Mouse (Mus musculus) layer of hippocampus, adult 2 months (tissue): Measurements from ENCODE around the gene Six5. TPM values are rescaled to one million over a fixed set of nuclear protein-coding genes. Genes with fewer than 3 reads are reported as not detected.

ENCODE experiments used
- DNase-seq, 2 experiments: peaks; one replicate each; pipeline ENCODE4 v3.0.0; 2022; ENCODE audit warnings: low spot score in 2 of 2
- H3K27ac ChIP-seq: fragments of 200-600 bp; 2 replicates; pipeline ENCODE4 v1.8.1; 2022
- H3K4me3 ChIP-seq: fragments of 200-600 bp; 2 replicates; pipeline ENCODE4 v1.8.1; 2022; ENCODE audit warnings: mild to moderate bottlenecking
- CTCF ChIP-seq: fragments of 200-600 bp; conservative IDR thresholded peaks from 2 replicates; pipeline ENCODE4 v1.8.1; 2022; ENCODE audit warnings: antibody characterized with exemption, mild to moderate bottlenecking, moderate library complexity
- total RNA-seq, 2 experiments: library from RNA; stranded (reverse); gene quantifications; 2 replicates each; pipeline ENCODE4 v1.2.3; 2021

Six5 gene
- total RNA-seq, 2 experiments from 2014 or later, result 2.4 to 2.8 TPM

DNA sequence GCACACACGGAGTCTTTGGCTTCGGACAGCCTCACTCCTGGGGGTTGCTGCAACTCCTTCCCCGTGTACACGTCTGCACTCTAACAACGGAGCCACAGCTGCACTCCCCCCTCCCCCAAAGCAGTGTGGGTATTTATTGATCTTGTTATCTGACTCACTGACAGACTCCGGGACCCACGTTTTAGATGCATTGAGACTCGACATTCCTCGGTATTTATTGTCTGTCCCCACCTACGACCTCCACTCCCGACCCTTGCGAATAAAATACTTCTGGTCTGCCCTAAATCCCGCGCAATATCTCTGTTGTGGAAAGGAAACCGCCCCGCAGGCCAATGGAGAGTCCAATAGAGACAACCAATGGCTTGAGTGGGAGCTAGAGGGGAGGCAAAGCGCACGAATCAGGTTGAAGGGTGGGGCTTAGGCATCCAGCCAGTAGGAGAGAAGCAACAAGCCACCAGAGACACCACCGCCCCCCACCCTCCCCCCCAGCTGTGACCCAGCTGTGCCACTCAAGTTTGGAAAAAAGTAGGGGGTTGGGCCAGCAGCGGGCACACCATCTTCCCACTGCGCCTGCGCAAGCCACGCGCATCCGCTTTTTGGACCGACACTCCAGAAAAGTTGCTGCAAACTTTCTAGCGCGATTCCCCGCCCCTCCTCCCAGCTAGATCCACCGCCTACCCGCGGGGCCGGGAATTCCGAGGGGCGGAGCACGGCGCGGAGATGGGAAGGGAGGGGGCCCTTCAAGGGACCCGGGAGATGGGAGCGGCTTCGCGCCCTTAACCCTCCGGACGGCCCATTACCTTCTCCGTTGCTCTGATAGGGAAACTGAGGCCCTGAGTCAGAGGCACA is 633 bp upstream of the Six5 start:
- peak; percentile 77 to 79 for DNase-seq
- peak overlapping the region; percentile 87 for H3K27ac ChIP-seq
- TF ChIP-seq CTCF, result no peak

GRCm38 (mm10) chr7:19094826-19095750 is 694 bp downstream of the Six5 start:
- TF ChIP-seq CTCF, result 0 out of 2 replicates have a peak, but pooled peaks have one; percentile 10
- DNase-seq, result no peak
- H3K27ac ChIP-seq, result peak overlapping the region; percentile 87
- peak overlapping the region; percentile 63 for H3K4me3 ChIP-seq

More for the DNA sequence above, 633 bp upstream of the Six5 start:
- H3K4me3 ChIP-seq, result peak overlapping the region; percentile 63

- H3K4me3 ChIP-seq, result peak overlapping the region; percentile 63
- TF ChIP-seq CTCF, result no peak
- no peak for DNase-seq
- H3K27ac ChIP-seq, result no peak overlapping the region
Observed at GRCm38 (mm10) chr7:19095751-19096110, 1.3 kb downstream of the Six5 start.

DNA sequence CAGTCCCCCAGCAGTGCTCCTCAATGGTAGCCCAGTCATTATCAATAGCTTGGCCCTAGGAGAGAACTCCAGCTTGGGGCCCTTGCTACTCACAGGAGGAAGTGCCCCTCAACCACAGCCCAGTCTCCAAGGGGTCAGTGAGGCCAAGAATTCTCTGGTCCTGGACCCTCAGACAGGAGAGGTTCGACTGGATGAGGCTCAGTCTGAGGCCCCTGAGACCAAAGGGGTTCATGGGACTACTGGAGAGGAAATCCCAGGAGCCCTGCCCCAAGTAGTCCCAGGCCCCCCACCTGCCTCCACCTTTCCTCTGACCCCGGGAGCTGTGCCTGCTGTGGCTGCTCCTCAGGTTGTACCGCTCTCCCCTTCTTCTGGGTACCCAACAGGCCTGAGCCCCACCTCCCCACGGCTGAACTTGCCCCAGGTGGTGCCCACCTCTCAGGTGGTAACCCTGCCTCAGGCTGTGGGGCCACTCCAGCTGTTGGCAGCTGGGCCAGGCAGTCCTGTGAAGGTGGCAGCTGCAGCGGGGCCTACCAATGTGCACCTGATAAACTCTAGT is 2.1 kb downstream of the Six5 start:
- Histone ChIP-seq H3K27ac (no peak overlapping the region), H3K4me3 (no peak overlapping the region)
- no peak for TF ChIP-seq CTCF
- no peak for DNase-seq

- no peak for TF ChIP-seq CTCF
- DNase-seq, result no peak
- Histone ChIP-seq H3K4me3 (no peak overlapping the region), H3K27ac (no peak overlapping the region)
Observed at GRCm38 (mm10) chr7:19097217-19097616, 2.8 kb downstream of the Six5 start.

DNA sequence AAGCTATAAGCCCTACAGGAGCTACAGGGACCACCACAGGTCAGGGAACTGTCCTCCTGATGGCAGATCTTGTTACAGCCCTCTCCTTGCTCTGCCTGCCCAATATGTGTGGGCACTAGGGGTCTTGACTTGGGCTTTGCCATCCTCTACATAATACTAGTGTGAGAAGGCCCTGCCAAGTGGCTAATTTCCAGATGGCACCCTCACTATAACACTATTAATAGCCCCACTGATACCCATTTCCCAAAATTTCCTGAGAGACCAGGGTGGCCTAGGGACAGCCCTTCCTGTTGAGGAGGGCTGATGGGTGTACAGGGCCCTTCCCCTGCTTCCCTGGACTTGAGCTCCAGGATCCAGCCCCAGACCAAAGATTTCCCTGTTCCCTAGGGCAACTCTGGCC is 3.5 kb downstream of the Six5 start:
- Histone ChIP-seq H3K4me3 (no peak overlapping the region), H3K27ac (no peak overlapping the region)
- TF ChIP-seq CTCF, result no peak
- no peak for DNase-seq

GRCm38 (mm10) chr7:19098811-19099210 is 4.4 kb downstream of the Six5 start:
- DNase-seq, result no peak
- no peak overlapping the region for H3K4me3 ChIP-seq
- no peak for TF ChIP-seq CTCF
- H3K27ac ChIP-seq, result no peak overlapping the region

DNA sequence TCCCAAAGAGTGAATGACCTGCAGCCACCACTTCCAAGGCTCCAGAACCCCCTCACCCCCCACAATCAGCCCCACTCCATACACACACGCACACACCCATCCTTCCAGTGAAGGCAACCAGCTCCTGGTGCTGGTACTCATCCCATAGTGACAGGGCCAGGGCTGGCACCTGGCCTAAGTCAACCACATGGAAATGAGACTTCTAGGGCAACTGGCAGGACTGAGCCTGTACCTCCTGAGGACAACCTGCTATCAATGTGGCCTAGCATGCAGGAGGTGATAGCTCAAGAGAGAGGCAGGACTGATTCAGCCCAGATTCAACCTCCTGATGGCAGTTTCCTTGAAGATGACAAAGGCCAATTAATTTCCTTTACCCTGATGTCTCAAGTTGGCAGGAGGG is 5.9 kb downstream of the Six5 start:
- DNase-seq, result no peak

GRCm38 (mm10) chr7:19103741-19104140 is 9.3 kb downstream of the Six5 start:
- Histone ChIP-seq H3K27ac (no peak overlapping the region), H3K4me3 (no peak overlapping the region)
- DNase-seq, result no peak
- TF ChIP-seq CTCF, result no peak

More for the DNA sequence above, 5.9 kb downstream of the Six5 start:
- no peak overlapping the region for H3K4me3 ChIP-seq
- no peak for TF ChIP-seq CTCF
- no peak overlapping the region for H3K27ac ChIP-seq

- TF ChIP-seq CTCF, result no peak
- DNase-seq, result no peak
Observed at GRCm38 (mm10) chr7:19104486-19104885, 10.1 kb downstream of the Six5 start.

GRCm38 (mm10) chr7:19107436-19107835 is 13.0 kb downstream of the Six5 start:
- no peak for TF ChIP-seq CTCF
- Histone ChIP-seq H3K27ac (no peak overlapping the region), H3K4me3 (no peak overlapping the region)
- DNase-seq, result no peak

More at GRCm38 (mm10) chr7:19104486-19104885, 10.1 kb downstream of the Six5 start:
- no peak overlapping the region for H3K4me3 ChIP-seq
- H3K27ac ChIP-seq, result no peak overlapping the region

DNA sequence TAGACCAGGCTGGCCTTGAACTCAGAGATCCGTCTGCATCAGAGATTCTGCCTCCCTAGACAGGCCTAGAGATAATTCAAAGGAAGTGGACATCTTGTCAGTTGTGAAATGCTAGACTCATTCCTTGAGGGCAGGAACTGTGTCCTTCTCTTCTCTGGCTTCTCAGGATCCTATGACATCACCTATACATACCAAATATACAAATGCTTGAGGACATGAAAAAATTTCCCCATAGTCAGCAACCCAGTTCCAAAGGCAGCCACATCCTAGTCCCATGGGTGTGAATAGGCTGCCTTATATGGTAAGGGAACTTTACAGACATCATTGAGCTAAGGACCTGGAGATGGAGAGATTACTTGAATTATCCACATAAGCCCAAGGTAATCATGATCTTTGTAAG is 15.2 kb downstream of the Six5 start:
- no peak for DNase-seq
- no peak overlapping the region for H3K4me3 ChIP-seq
- TF ChIP-seq CTCF, result no peak
- no peak overlapping the region for H3K27ac ChIP-seq
